Mouse (Mus musculus): ENCODE measurements around the gene Zbtb21.

- no peak for TF ChIP-seq CTCF (IDR thresholded peaks at IDR 0.05; ENCODE audit: insufficient read depth, low read length)
- TF ChIP-seq POLR2A (IDR thresholded peaks at IDR 0.05; ENCODE audit: borderline replicate concordance, extremely low read depth, low read depth, low read length), result no peak
These were observed 32.2 kb downstream of the Zbtb21 start for GRCm38 (mm10) chr16:97930231-97930630.

Data from lung, adult 2 months (tissue).